Mouse (Mus musculus): ENCODE data around the gene Resf1. TPM values are rescaled to one million over a fixed set of nuclear protein-coding genes. Genes with fewer than 3 reads are reported as not detected.

The Resf1 gene
- total RNA-seq (2023) = 102 to 122 TPM (median 103 TPM) in 4 replicates

GRCm38 (mm10) chr6:149308956-149309932 lies at the start of gene Resf1:
Gene Resf1, plus strand, starts transcription at chr6:149309414.

Other genes starting within 250 kb of the Resf1 start
- 77.6 to 94.7 TPM (median 79.5 TPM) in 4 replicates for gene Dennd5b, start 207.7 kb upstream of the Resf1 start, total RNA-seq (2023)
- not detected in 4 replicates for gene Gm10203, start 179.2 kb upstream of the Resf1 start, total RNA-seq (2023)
- 7.5 to 9.0 TPM (median 8.8 TPM) in 4 replicates for gene Etfbkmt, start 169.6 kb upstream of the Resf1 start, total RNA-seq (2023)
- 27.9 to 30.7 TPM (median 28.3 TPM) in 4 replicates for gene Amn1, start 120.7 kb upstream of the Resf1 start, total RNA-seq (2023)
- gene Bicd1, start 99.5 kb downstream of the Resf1 start, total RNA-seq (2023) = 0.82 to 4.3 TPM (median 1.6 TPM) in 4 replicates

Measured in B cell, adult 62 days (primary cell).